Mouse (Mus musculus) testis, adult 2 months (tissue): ENCODE data around the gene Trim52.

Source experiments
- CTCF ChIP-seq: fragments of 200-500 bp; IDR thresholded peaks from 2 replicates; pipeline ENCODE4 v1.5.1; 2012; ENCODE audit warnings: low read depth, mild to moderate bottlenecking, inconsistent platforms, low read length, moderate library complexity; ENCODE audit not compliant: control insufficient read depth, insufficient read depth, insufficient replicate concordance
- POLR2A ChIP-seq: fragments of 200-500 bp; IDR thresholded peaks from 2 replicates; pipeline ENCODE4 v1.6.1; 2012; ENCODE audit warnings: low read depth, mild to moderate bottlenecking, inconsistent platforms, low read length, moderate library complexity; ENCODE audit not compliant: control insufficient read depth

- TF ChIP-seq POLR2A, result no peak
- no peak for TF ChIP-seq CTCF
Measured at GRCm38 (mm10) chr14:106179728-106180125, 73.7 kb downstream of the Trim52 start.
